Mouse (Mus musculus): Measurements from ENCODE around the gene Coq8b. TPM values are rescaled to one million over a fixed set of nuclear protein-coding genes. Genes with fewer than 3 reads are reported as not detected.

Coq8b gene
- polyA plus RNA-seq, 1 experiment, result 31.9 TPM

- WGBS, result 68% methylated on average over 4 of the region's 4 CpGs
- DNase-seq (ENCODE audit: low read depth, low spot score), result no peak
Measured at GRCm38 (mm10) chr7:27300351-27300750, 67.5 kb downstream of the Coq8b start.

- DNase-seq (ENCODE audit: low read depth, low spot score), result no peak
- 54% methylated on average over 5 of the region's 5 CpGs for WGBS
Measured at GRCm38 (mm10) chr7:27300801-27301200, 68.0 kb downstream of the Coq8b start.

- WGBS, result 6% methylated on average over 11 of the region's 11 CpGs
- DNase-seq (ENCODE audit: low read depth, low spot score), result peak; percentile 42
Measured at GRCm38 (mm10) chr7:27302172-27302571, 69.3 kb downstream of the Coq8b start.

- no peak for DNase-seq (ENCODE audit: low read depth, low spot score)
- WGBS, result 86% methylated on average over 17 of the region's 17 CpGs
Measured at GRCm38 (mm10) chr7:27305091-27305730, 72.4 kb downstream of the Coq8b start.

- no peak for DNase-seq (ENCODE audit: low read depth, low spot score)
- WGBS, result 75% methylated on average over 24 of the region's 24 CpGs
Measured at GRCm38 (mm10) chr7:27306161-27307160, 73.6 kb downstream of the Coq8b start.

GRCm38 (mm10) chr7:27307551-27307950, 74.7 kb downstream of the Coq8b start:
- WGBS, result 86% methylated on average over 9 of the region's 9 CpGs
- no peak for DNase-seq (ENCODE audit: low read depth, low spot score)

Other genes with a start within 250 kb of the Coq8b start
- not detected in 2 replicates for gene Cyp2a12, start 203.9 kb upstream of the Coq8b start, polyA plus RNA-seq (2012; rRNA removed)
- gene Cyp2f2, start 113.1 kb upstream of the Coq8b start, polyA plus RNA-seq (2012; rRNA removed), result 0.18 and 0.22 TPM in 2 replicates
- not detected in 2 replicates for gene Cyp2t4, start 79.3 kb upstream of the Coq8b start, polyA plus RNA-seq (2012; rRNA removed)
- gene Egln2, start 66.2 kb upstream of the Coq8b start, polyA plus RNA-seq (2012; rRNA removed), result 80.6 and 86.7 TPM in 2 replicates
- gene Rab4b, start 54.1 kb upstream of the Coq8b start, polyA plus RNA-seq (2012; rRNA removed), result 76.5 and 80.9 TPM in 2 replicates
- not detected in 2 replicates for gene Gm21983, start 51.9 kb upstream of the Coq8b start, polyA plus RNA-seq (2012; rRNA removed)
- gene Mia, start 51.9 kb upstream of the Coq8b start, polyA plus RNA-seq (2012; rRNA removed), result 0.85 and 2.2 TPM in 2 replicates
- gene BC024978, start 37.2 kb upstream of the Coq8b start, polyA plus RNA-seq (2012; rRNA removed), result 10.9 and 11.1 TPM in 2 replicates
- 168 and 170 TPM in 2 replicates for gene Snrpa, start 36.8 kb upstream of the Coq8b start, polyA plus RNA-seq (2012; rRNA removed)
- gene Itpkc, start 4.4 kb upstream of the Coq8b start, polyA plus RNA-seq (2012; rRNA removed), result 27.3 and 32.7 TPM in 2 replicates
- 6.4 and 6.6 TPM in 2 replicates for gene Numbl, start 25.4 kb downstream of the Coq8b start, polyA plus RNA-seq (2012; rRNA removed)
- gene Ltbp4, start 104.7 kb downstream of the Coq8b start, polyA plus RNA-seq (2012; rRNA removed), result 71.2 and 75.4 TPM in 2 replicates
- gene Shkbp1, start 123.0 kb downstream of the Coq8b start, polyA plus RNA-seq (2012; rRNA removed), result 59.9 and 78.1 TPM in 2 replicates
- gene Gm20479, start 124.4 kb downstream of the Coq8b start, polyA plus RNA-seq (2012; rRNA removed), result 0.22 TPM in 1 of 2 replicates, not detected in the other
- 0.19 and 0.34 TPM in 2 replicates for gene Sptbn4, start 214.7 kb downstream of the Coq8b start, polyA plus RNA-seq (2012; rRNA removed)
- gene Blvrb, start 215.0 kb downstream of the Coq8b start, polyA plus RNA-seq (2012; rRNA removed), result 60.1 and 72.7 TPM in 2 replicates
- gene Sertad3, start 240.7 kb downstream of the Coq8b start, polyA plus RNA-seq (2012; rRNA removed), result 14.5 and 15.3 TPM in 2 replicates